Mouse (Mus musculus) CH12.LX (cell line): Measurements from ENCODE around the gene Tmem221.

Source experiments
- CTCF ChIP-seq, 2 experiments: IDR thresholded peaks in 1 of 2; conservative IDR thresholded peaks in 1 of 2; 2 replicates each; pipeline ENCODE4 v1.5.1; 2011 to 2012; ENCODE audit warnings: low read depth in 2 of 2, low read length in 2 of 2, improper control_type of control experiment in 1 of 2, inconsistent platforms in 1 of 2, mild to moderate bottlenecking in 1 of 2, moderate library complexity in 1 of 2
- EP300 ChIP-seq: IDR thresholded peaks from 2 replicates; pipeline ENCODE4 v1.6.1; 2011; ENCODE audit warnings: low read length, improper control_type of control experiment
- JUN ChIP-seq: IDR thresholded peaks from 2 replicates; pipeline ENCODE4 v1.6.1; 2011; ENCODE audit warnings: low read depth, mild to moderate bottlenecking, low read length, improper control_type of control experiment, moderate library complexity; ENCODE audit not compliant: insufficient read depth
- MAFK ChIP-seq: IDR thresholded peaks from 2 replicates; pipeline ENCODE4 v1.6.1; 2011; ENCODE audit warnings: low read length, improper control_type of control experiment; ENCODE audit not compliant: insufficient replicate concordance
- MEF2A ChIP-seq: IDR thresholded peaks from 2 replicates; pipeline ENCODE4 v1.6.1; 2014; ENCODE audit warnings: low read depth, mild to moderate bottlenecking, inconsistent platforms, low read length, improper control_type of control experiment, borderline replicate concordance
- POLR2A ChIP-seq: IDR thresholded peaks from 2 replicates; pipeline ENCODE4 v1.6.1; 2011; ENCODE audit warnings: low read depth, mild to moderate bottlenecking, improper control_type of control experiment, low read length
- USF1 ChIP-seq: IDR thresholded peaks from 2 replicates; pipeline ENCODE4 v1.6.1; 2014; ENCODE audit warnings: low read depth, mild to moderate bottlenecking, inconsistent platforms, low read length, improper control_type of control experiment
- ZKSCAN1 ChIP-seq: IDR thresholded peaks from 2 replicates; pipeline ENCODE4 v1.6.1; 2012; ENCODE audit warnings: low read depth, inconsistent platforms, low read length, improper control_type of control experiment, borderline replicate concordance

DNA sequence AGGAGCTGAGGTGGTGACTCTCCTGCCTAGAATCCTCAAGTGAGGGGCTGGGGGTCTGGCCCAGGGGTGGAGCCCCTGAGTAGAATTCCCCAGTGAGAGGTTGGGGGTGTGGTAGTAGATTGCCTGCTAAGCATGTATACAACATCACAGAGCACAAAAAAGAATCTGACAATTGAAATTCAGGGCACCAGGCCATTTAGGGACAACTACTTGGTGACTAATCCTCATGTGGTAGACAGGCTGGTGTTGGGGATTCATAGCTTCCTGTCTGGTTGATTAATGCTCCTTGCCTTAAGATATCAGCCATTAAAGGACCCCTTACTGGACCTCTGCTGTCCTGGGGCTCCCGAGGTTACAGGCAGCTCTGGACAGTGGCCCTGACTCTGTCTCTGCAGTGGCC lies 20.3 kb upstream of the Tmem221 start:
- TF ChIP-seq ZKSCAN1 (no peak), CTCF (conservative IDR thresholded peaks at IDR 0.05 in 1 of 2, IDR thresholded peaks at IDR 0.05 in 1 of 2; ENCODE audit: low read depth in 2 of 2, low read length in 2 of 2) (no peak), EP300 (no peak), MEF2A (no peak), POLR2A (no peak), USF1 (no peak), JUN (no peak), MAFK (no peak)
